Mouse (Mus musculus) heart, postnatal 0 days (tissue): ENCODE results near the gene Rexo1. TPM values are rescaled to one million over a fixed set of nuclear protein-coding genes. Genes with fewer than 3 reads are reported as not detected.
A peak's percentile ranks its signal among the peaks of the same experiment; 100 is the strongest.

Experiments
- ATAC-seq: fragments of 200-750 bp; cut with Nextera tagmentation; 2 replicates; pipeline ENCODE4 v1.8.0; 2017; ENCODE audit warnings: low read depth, moderate number of reproducible peaks, moderate library complexity; ENCODE audit not compliant: insufficient read depth
- DNase-seq: peaks from one replicate; pipeline ENCODE4 v3.0.0-alpha.2; 2016; ENCODE audit warnings: low spot score
- H3K27ac ChIP-seq: fragments of 300-500 bp; sonication (generic); 2 replicates; pipeline ENCODE4 v1.5.1; 2014; ENCODE audit warnings: low read depth, mild to moderate bottlenecking
- H3K27me3 ChIP-seq: fragments of 300-500 bp; sonication (generic); 2 replicates; pipeline ENCODE4 v1.6.1; 2014; ENCODE audit warnings: low read length, mixed read lengths; ENCODE audit not compliant: control insufficient read depth, insufficient read depth
- H3K36me3 ChIP-seq: fragments of 300-500 bp; sonication (generic); replicated peaks from 2 replicates; pipeline ENCODE4 v1.6.1; 2014; ENCODE audit warnings: low read length, mixed read lengths; ENCODE audit not compliant: control insufficient read depth, insufficient read depth
- H3K4me1 ChIP-seq: fragments of 300-500 bp; sonication (generic); 2 replicates; pipeline ENCODE4 v1.6.1; 2014; ENCODE audit warnings: antibody characterized with exemption; ENCODE audit not compliant: control insufficient read depth, insufficient read depth
- H3K4me2 ChIP-seq: fragments of 300-500 bp; sonication (generic); 2 replicates; pipeline ENCODE4 v1.6.1; 2014; ENCODE audit warnings: low read depth, mild to moderate bottlenecking, low read length, moderate library complexity
- H3K4me3 ChIP-seq: fragments of 300-500 bp; sonication (generic); 2 replicates; pipeline ENCODE4 v1.5.1; 2014; ENCODE audit warnings: low read depth, low read length
- H3K9ac ChIP-seq: fragments of 300-500 bp; sonication (generic); replicated peaks from 2 replicates; pipeline ENCODE4 v1.6.1; 2014; ENCODE audit warnings: low read depth, low read length, mixed read lengths
- H3K9me3 ChIP-seq: fragments of 300-500 bp; sonication (generic); replicated peaks from 2 replicates; pipeline ENCODE4 v1.6.1; 2016; ENCODE audit warnings: low read length; ENCODE audit not compliant: control insufficient read depth
- CTCF ChIP-seq: IDR thresholded peaks from 2 replicates; pipeline ENCODE4 v1.5.1; 2016; ENCODE audit warnings: antibody characterized with exemption, control low read depth, low read depth
- EP300 ChIP-seq: IDR thresholded peaks from 2 replicates; pipeline ENCODE4 v1.6.1; 2016; ENCODE audit warnings: antibody characterized with exemption, low read depth
- WGBS: fragments of 180-500 bp; shearing (Covaris S2); extraction: QIAGEN DNeasy Blood & Tissue Kit; methylation state at CpG from one replicate; pipeline ENCODE4 v1.1.7; 2014; 5-methylcytosine and 5-hydroxymethylcytosine counted together
- polyA plus RNA-seq: library from polyadenylated mRNA; unstranded; fragments of >200 nt; fragmentation: Nextera tagmentation; extraction: Ambion mirVana; gene quantifications from 2 replicates; pipeline ENCODE4 v1.2.1, GENCODE M21; 2015
- total RNA-seq: library from RNA; depleted of rRNA; stranded (reverse); fragments of >200 nt; gene quantifications from 2 replicates; pipeline ENCODE4 v1.2.3, GENCODE M21; 2014; ENCODE audit warnings: low replicate concordance

Rexo1 gene
- total and polyA plus RNA-seq, 2 experiments from 2014 or later = 7.6 to 13.1 TPM

- WGBS = under 1% methylated on average over 54 of the region's 54 CpGs
Observed at GRCm38 (mm10) chr10:80602698-80603325, 41.5 kb upstream of the Rexo1 start, which contains the start of the genes Scamp4 and Adat3. Gene Scamp4, plus strand, starts transcription at chr10:80602872. Gene Adat3, plus strand, starts transcription at chr10:80602880.

GRCm38 (mm10) chr10:80596318-80596717 lies 35.0 kb upstream of the Rexo1 start:
- ATAC-seq = no peak
- no peaks in the 10 kb centered on the region for H3K9me3 ChIP-seq
- H3K9ac ChIP-seq = no peak overlapping the region
- H3K4me2 ChIP-seq = no peak overlapping the region
- H3K27me3 ChIP-seq = no peaks in the 10 kb centered on the region
- no peaks in the 10 kb centered on the region for H3K4me1 ChIP-seq
- no peak overlapping the region for H3K27ac ChIP-seq
- no peak for DNase-seq
- 40% methylated on average over 4 of the region's 4 CpGs for WGBS
- H3K4me3 ChIP-seq = no peak overlapping the region
- no peaks in the 10 kb centered on the region for H3K36me3 ChIP-seq
- TF ChIP-seq CTCF (no peak), EP300 (no peak)

More at GRCm38 (mm10) chr10:80602698-80603325, 41.5 kb upstream of the Rexo1 start, which contains the start of the genes Scamp4 and Adat3:
- DNase-seq = peak; percentile 93
- no peaks in the 10 kb centered on the region for H3K27me3 ChIP-seq
- H3K27ac ChIP-seq = peak within 1 kb of the TSS; percentile 83
- peak within 1 kb of the TSS; percentile 81 for H3K4me3 ChIP-seq
- peaks cover 16% of the 10 kb centered on the region for H3K36me3 ChIP-seq
- H3K4me2 ChIP-seq = peak within 1 kb of the TSS; percentile 81
- TF ChIP-seq CTCF (no peak), EP300 (peak; percentile 77)
- peaks cover 10% of the 10 kb centered on the region for H3K4me1 ChIP-seq
- no peaks in the 10 kb centered on the region for H3K9me3 ChIP-seq
- H3K9ac ChIP-seq = peak within 1 kb of the TSS; percentile 51
- ATAC-seq = peak; percentile 96

- TF ChIP-seq CTCF = no peak
- no peak for TF ChIP-seq EP300
- peaks cover 17% of the 10 kb centered on the region for H3K4me1 ChIP-seq
- WGBS = under 1% methylated on average over 71 of the region's 73 CpGs
Observed at GRCm38 (mm10) chr10:80589879-80590854, 28.8 kb upstream of the Rexo1 start, which contains the start of gene Abhd17a. Gene Abhd17a, minus strand, starts transcription at chr10:80590341.

GRCm38 (mm10) chr10:80589127-80589878 lies 27.9 kb upstream of the Rexo1 start:
- Histone ChIP-seq H3K4me3 (peak overlapping the region; percentile 80), H3K4me1 (peaks cover 22% of the 10 kb centered on the region), H3K27ac (peak overlapping the region; percentile 76), H3K4me2 (peak overlapping the region; percentile 97), H3K36me3 (peaks cover 5% of the 10 kb centered on the region; the same call in 1 of the 2 replicates), H3K27me3 (no peaks in the 10 kb centered on the region), H3K9ac (peak overlapping the region; percentile 93), H3K9me3 (no peaks in the 10 kb centered on the region)
- TF ChIP-seq CTCF (no peak), EP300 (no peak)
- DNase-seq (no peak), ATAC-seq (no peak)
- 4% methylated on average over 12 of the region's 12 CpGs for WGBS

More at GRCm38 (mm10) chr10:80589879-80590854, 28.8 kb upstream of the Rexo1 start, which contains the start of gene Abhd17a:
- Histone ChIP-seq H3K36me3 (peaks cover 5% of the 10 kb centered on the region; the same call in 1 of the 2 replicates), H3K27ac (peak within 1 kb of the TSS; percentile 76), H3K27me3 (no peaks in the 10 kb centered on the region), H3K4me2 (peak within 1 kb of the TSS; percentile 97), H3K9ac (peak within 1 kb of the TSS; percentile 93), H3K9me3 (no peaks in the 10 kb centered on the region), H3K4me3 (peak within 1 kb of the TSS; percentile 80)
- peak; percentile 96 for ATAC-seq
- peak; percentile 98 for DNase-seq

- TF ChIP-seq CTCF (no peak), EP300 (peak; percentile 67)
- no peaks in the 10 kb centered on the region for H3K27me3 ChIP-seq
- H3K36me3 ChIP-seq = peaks cover 5% of the 10 kb centered on the region; the same call in 1 of the 2 replicates
- no peak overlapping the region; the same call in 1 of the 2 replicates for H3K4me3 ChIP-seq
- peak overlapping the region; percentile 46 for H3K4me2 ChIP-seq
- DNase-seq (peak; percentile 65), ATAC-seq (peak; percentile 40)
- H3K4me1 ChIP-seq = peaks cover 24% of the 10 kb centered on the region
- H3K27ac ChIP-seq = peak overlapping the region; percentile 81
- WGBS = 52% methylated on average over 4 of the region's 4 CpGs
- H3K9me3 ChIP-seq = no peaks in the 10 kb centered on the region
- H3K9ac ChIP-seq = no peak overlapping the region
Observed at GRCm38 (mm10) chr10:80587305-80587657, 25.9 kb upstream of the Rexo1 start.
